Mouse (Mus musculus) monocyte, adult 5-6 weeks (primary cell): ENCODE results near the gene Gpx7. TPM values are rescaled to one million over a fixed set of nuclear protein-coding genes. Genes with fewer than 3 reads are reported as not detected.

Experiments
- ATAC-seq: fragments of 153-309, 156-312 bp; replicated peaks from 2 replicates; pipeline ENCODE4 v1.8.0; 2017; ENCODE audit warnings: mild to moderate bottlenecking; ENCODE audit not compliant: low TSS enrichment, insufficient number of reproducible peaks, severe bottlenecking, poor library complexity, low FRiP score
- total RNA-seq: library from RNA; stranded (forward); fragments of 200-1000, 200-491, 200-594 nt; gene quantifications from 3 replicates; pipeline ENCODE4 v1.2.3, GENCODE M21; 2017

Gpx7 gene
- total RNA-seq, result 0.78 TPM in 1 of 3 replicates, not detected in the others

GRCm38 (mm10) chr4:108406861-108407401, at the start of gene Gpx7:
TSS of gene Gpx7 (minus strand) at chr4:108406961.
- ATAC-seq, result no peak

GRCm38 (mm10) chr4:108456028-108456427, 49.3 kb upstream of the Gpx7 start:
- no peak for ATAC-seq

GRCm38 (mm10) chr4:108448091-108448490, 41.3 kb upstream of the Gpx7 start:
- ATAC-seq, result no peak

- ATAC-seq, result no peak
Observed at GRCm38 (mm10) chr4:108438082-108438840, 31.5 kb upstream of the Gpx7 start.

GRCm38 (mm10) chr4:108436225-108436624, 29.5 kb upstream of the Gpx7 start:
- no peak for ATAC-seq

GRCm38 (mm10) chr4:108435646-108436045, 28.9 kb upstream of the Gpx7 start:
- ATAC-seq, result no peak

- no peak for ATAC-seq
Observed at GRCm38 (mm10) chr4:108434781-108435180, 28.0 kb upstream of the Gpx7 start.

GRCm38 (mm10) chr4:108434221-108434620, 27.5 kb upstream of the Gpx7 start:
- no peak for ATAC-seq

GRCm38 (mm10) chr4:108433341-108433740, 26.6 kb upstream of the Gpx7 start:
- no peak for ATAC-seq

GRCm38 (mm10) chr4:108431561-108431936, 24.8 kb upstream of the Gpx7 start:
- ATAC-seq, result no peak

- ATAC-seq, result no peak
Observed at GRCm38 (mm10) chr4:108430656-108431560, 24.1 kb upstream of the Gpx7 start.

- peak; percentile 93 for ATAC-seq
Observed at GRCm38 (mm10) chr4:108428341-108428721, 21.6 kb upstream of the Gpx7 start.

- ATAC-seq, result no peak
Observed at GRCm38 (mm10) chr4:108427719-108428340, 21.1 kb upstream of the Gpx7 start.

GRCm38 (mm10) chr4:108424587-108424986, 17.8 kb upstream of the Gpx7 start:
- ATAC-seq, result no peak

- no peak for ATAC-seq
Observed at GRCm38 (mm10) chr4:108407621-108408020, 860 bp upstream of the Gpx7 start.

GRCm38 (mm10) chr4:108406138-108406860, 462 bp downstream of the Gpx7 start:
- ATAC-seq, result no peak

GRCm38 (mm10) chr4:108405766-108406137, 1.0 kb downstream of the Gpx7 start:
- ATAC-seq, result no peak

GRCm38 (mm10) chr4:108403861-108404635, 2.7 kb downstream of the Gpx7 start:
- ATAC-seq, result no peak
